Mouse (Mus musculus) testis, adult 2 months (tissue): ENCODE data around the gene Scgb1b27. TPM values are rescaled to one million over a fixed set of nuclear protein-coding genes. Genes with fewer than 3 reads are reported as not detected.

Experiments used
- polyA plus RNA-seq: library from polyadenylated mRNA; depleted of rRNA; stranded (reverse); fragments of >200 nt; gene quantifications from 2 replicates; pipeline ENCODE4 v1.2.3, GENCODE M21; 2012; rRNA removed

Gene Scgb1b27
- polyA plus RNA-seq, 1 experiment = not detected

Other genes starting within 250 kb of the Scgb1b27 start
- gene Scgb2b26, start 76.4 kb upstream of the Scgb1b27 start, polyA plus RNA-seq = not detected in 2 replicates
- gene Scgb2b27, start 7.5 kb upstream of the Scgb1b27 start, polyA plus RNA-seq = not detected in 2 replicates
- not detected in 2 replicates for gene Scgb1b30, start 73.9 kb downstream of the Scgb1b27 start, polyA plus RNA-seq
- gene Wtip, start 111.8 kb downstream of the Scgb1b27 start, polyA plus RNA-seq = 10.6 and 12.1 TPM in 2 replicates
- gene Uba2, start 148.1 kb downstream of the Scgb1b27 start, polyA plus RNA-seq = 56.6 and 57.1 TPM in 2 replicates
- 32.1 and 34.1 TPM in 2 replicates for gene Pdcd2l, start 175.2 kb downstream of the Scgb1b27 start, polyA plus RNA-seq
- 456 and 474 TPM in 2 replicates for gene Gpi1, start 208.9 kb downstream of the Scgb1b27 start, polyA plus RNA-seq
- gene Gm6096, start 229.6 kb downstream of the Scgb1b27 start, polyA plus RNA-seq = not detected in 2 replicates